Mouse (Mus musculus): ENCODE measurements around the gene Avl9.

DNA sequence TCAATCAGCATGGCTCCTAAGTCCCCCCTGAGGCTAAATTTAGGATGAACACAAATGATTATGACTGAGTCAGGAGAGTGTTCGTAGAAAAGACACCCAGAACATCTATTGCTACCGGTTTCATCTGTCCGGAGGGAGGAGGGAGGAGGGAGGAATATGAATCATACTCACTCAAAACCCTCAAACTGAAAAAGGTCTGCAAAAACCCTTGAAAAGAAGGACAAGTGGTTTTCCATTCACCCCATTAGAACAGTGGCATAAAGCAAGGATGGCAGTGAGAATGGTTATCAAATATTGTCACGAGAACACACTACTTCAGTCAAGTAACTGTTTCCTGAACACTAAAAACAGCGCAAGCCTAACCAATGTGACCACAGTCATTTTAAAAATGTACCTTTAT, 70.4 kb downstream of the Avl9 start:
- TF ChIP-seq CTCF (IDR thresholded peaks at IDR 0.05; ENCODE audit: low read depth, low read length) (no peak), TAL1 (conservative IDR thresholded peaks at IDR 0.05; ENCODE audit: low read depth, low read length) (no peak), POLR2AphosphoS5 (IDR thresholded peaks at IDR 0.05; ENCODE audit: insufficient replicate concordance, low read depth, low read length) (no peak), GATA2 (IDR thresholded peaks at IDR 0.05; ENCODE audit: borderline replicate concordance, low read depth, low read length) (no peak), GATA1 (IDR thresholded peaks at IDR 0.05; ENCODE audit: borderline replicate concordance, low read length) (no peak)

Measured in G1E (cell line).